Mouse (Mus musculus): ENCODE data around the gene Msrb3.
"Not testable (repeated sequence)": the region's sequence is repeated elsewhere in the genome, so short reads cannot be mapped to it uniquely, and the experiment has no call there.

Gene Msrb3

GRCm38 (mm10) chr10:120752454-120752853 is 146.4 kb downstream of the Msrb3 start:
- no peak for DNase-seq (ENCODE audit: low read depth in 2 of 2, low spot score in 2 of 2)

GRCm38 (mm10) chr10:120751821-120752261 is 147.1 kb downstream of the Msrb3 start:
- DNase-seq (ENCODE audit: low read depth in 2 of 2, low spot score in 2 of 2): no peak

- DNase-seq (ENCODE audit: low read depth in 2 of 2, low spot score in 2 of 2): no peak
Measured at GRCm38 (mm10) chr10:120751295-120751722, 147.6 kb downstream of the Msrb3 start.

- not testable (repeated sequence) for DNase-seq (ENCODE audit: low read depth in 2 of 2, low spot score in 2 of 2)
Measured at GRCm38 (mm10) chr10:120749556-120749955, 149.3 kb downstream of the Msrb3 start.

GRCm38 (mm10) chr10:120748156-120748555 is 150.7 kb downstream of the Msrb3 start:
- DNase-seq (ENCODE audit: low read depth in 2 of 2, low spot score in 2 of 2): no peak

GRCm38 (mm10) chr10:120745138-120745856 is 153.6 kb downstream of the Msrb3 start:
- DNase-seq (ENCODE audit: low read depth in 2 of 2, low spot score in 2 of 2): no peak

- no peak for DNase-seq (ENCODE audit: low read depth in 2 of 2, low spot score in 2 of 2)
Measured at GRCm38 (mm10) chr10:120744441-120745137, 154.3 kb downstream of the Msrb3 start.

- no peak for DNase-seq (ENCODE audit: low read depth in 2 of 2, low spot score in 2 of 2)
Measured at GRCm38 (mm10) chr10:120736508-120737069, 162.3 kb downstream of the Msrb3 start.

GRCm38 (mm10) chr10:120735722-120736507 is 163.0 kb downstream of the Msrb3 start:
- no peak for DNase-seq (ENCODE audit: low read depth in 2 of 2, low spot score in 2 of 2)

GRCm38 (mm10) chr10:120734364-120734763 is 164.5 kb downstream of the Msrb3 start:
- DNase-seq (ENCODE audit: low read depth in 2 of 2, low spot score in 2 of 2): no peak

All from CD8-positive naive resting alpha-beta T cell, adult 2 months (primary cell).